Mouse (Mus musculus) erythroblast, embryonic 14.5 days (primary cell): Measurements from ENCODE around the gene Rasgrp3.

Experiments
- GATA1 ChIP-seq: IDR thresholded peaks from 2 replicates; pipeline ENCODE4 v1.6.1; 2012; ENCODE audit warnings: low read length, inconsistent platforms, mixed read lengths
- TAL1 ChIP-seq: IDR thresholded peaks from 3 replicates; pipeline ENCODE4 v1.6.1; 2012; ENCODE audit warnings: low read length, inconsistent platforms, mixed read lengths

DNA sequence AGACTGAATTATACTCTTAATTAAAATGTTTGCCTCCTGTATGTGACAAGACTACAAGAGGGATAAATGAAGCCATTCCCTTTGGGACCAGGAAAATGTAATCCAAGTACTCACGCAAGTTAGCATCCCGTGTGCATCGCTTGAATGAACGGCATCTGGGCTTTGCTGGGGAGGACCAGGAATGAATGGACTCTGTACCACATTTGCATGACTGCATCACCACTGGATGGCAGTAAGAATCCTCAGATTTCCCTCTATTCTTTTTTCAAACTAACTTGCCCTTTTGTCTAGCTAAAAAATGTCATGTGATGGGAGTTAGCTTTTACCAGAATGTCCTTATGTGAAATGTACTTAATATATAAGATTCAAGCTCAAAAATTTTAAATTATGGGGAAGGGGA is 29.3 kb upstream of the Rasgrp3 start:
- TF ChIP-seq TAL1 (no peak), GATA1 (no peak)
